Mouse (Mus musculus): ENCODE results near the gene Gm21970.

Gene Gm21970

GRCm38 (mm10) chr16:91391421-91391820 lies at the start of gene Gm21970:
Gm21970 (plus strand) TSS chr16:91391721.
- DNase-seq: no peak

GRCm38 (mm10) chr16:91346491-91346890 lies 45.0 kb upstream of the Gm21970 start:
- DNase-seq: no peak

GRCm38 (mm10) chr16:91347491-91348263 lies 43.8 kb upstream of the Gm21970 start:
- DNase-seq: no peak

GRCm38 (mm10) chr16:91348264-91348565 lies 43.3 kb upstream of the Gm21970 start:
- DNase-seq: no peak

GRCm38 (mm10) chr16:91348588-91349330 lies 42.8 kb upstream of the Gm21970 start:
- no peak for DNase-seq

GRCm38 (mm10) chr16:91352084-91352562 lies 39.4 kb upstream of the Gm21970 start:
- peak; percentile 56 to 60 for DNase-seq

- DNase-seq: no peak
Observed at GRCm38 (mm10) chr16:91352749-91353148, 38.8 kb upstream of the Gm21970 start.

- DNase-seq: no peak
Observed at GRCm38 (mm10) chr16:91353177-91353576, 38.3 kb upstream of the Gm21970 start.

- DNase-seq: no peak
Observed at GRCm38 (mm10) chr16:91353638-91354037, 37.9 kb upstream of the Gm21970 start.

- no peak for DNase-seq
Observed at GRCm38 (mm10) chr16:91354599-91354998, 36.9 kb upstream of the Gm21970 start.

- peak in 1 of 2 experiments; percentile 62 for DNase-seq
Observed at GRCm38 (mm10) chr16:91355160-91355559, 36.4 kb upstream of the Gm21970 start.

- DNase-seq: no peak
Observed at GRCm38 (mm10) chr16:91356760-91357525, 34.6 kb upstream of the Gm21970 start.

- no peak for DNase-seq
Observed at GRCm38 (mm10) chr16:91357526-91357900, 34.0 kb upstream of the Gm21970 start.

- DNase-seq: peak in 1 of 2 experiments; percentile 10
Observed at GRCm38 (mm10) chr16:91358555-91358954, 33.0 kb upstream of the Gm21970 start.

GRCm38 (mm10) chr16:91359531-91359930 lies 32.0 kb upstream of the Gm21970 start:
- DNase-seq: peak in 1 of 2 experiments; percentile 2

GRCm38 (mm10) chr16:91360162-91360561 lies 31.4 kb upstream of the Gm21970 start:
- no peak for DNase-seq

GRCm38 (mm10) chr16:91362006-91362405 lies 29.5 kb upstream of the Gm21970 start:
- no peak for DNase-seq

GRCm38 (mm10) chr16:91362616-91363272 lies 28.8 kb upstream of the Gm21970 start:
- peak; percentile 83 for DNase-seq

- DNase-seq: peak; percentile 49 to 75
Observed at GRCm38 (mm10) chr16:91363483-91363882, 28.0 kb upstream of the Gm21970 start.

- DNase-seq: no peak
Observed at GRCm38 (mm10) chr16:91366567-91366966, 25.0 kb upstream of the Gm21970 start.

GRCm38 (mm10) chr16:91367066-91367465 lies 24.5 kb upstream of the Gm21970 start:
- no peak for DNase-seq

GRCm38 (mm10) chr16:91372577-91373472 lies 18.7 kb upstream of the Gm21970 start, which contains the start of gene Ifnar2:
Ifnar2 (plus strand) TSS chr16:91372783.
- DNase-seq: peak; percentile 88 to 89

Measured in lung, adult 18-20 months (tissue).